Mouse (Mus musculus): ENCODE data around the gene Tyro3.

The Tyro3 gene

GRCm38 (mm10) chr2:119797279-119797783, at the start of gene Tyro3:
Gene Tyro3 (plus strand): TSS chr2:119797733.
- no peak for DNase-seq (ENCODE audit: extremely low spot score)

- no peak for DNase-seq (ENCODE audit: extremely low spot score)
These were observed 48.3 kb upstream of the Tyro3 start for GRCm38 (mm10) chr2:119749260-119749659.

DNA sequence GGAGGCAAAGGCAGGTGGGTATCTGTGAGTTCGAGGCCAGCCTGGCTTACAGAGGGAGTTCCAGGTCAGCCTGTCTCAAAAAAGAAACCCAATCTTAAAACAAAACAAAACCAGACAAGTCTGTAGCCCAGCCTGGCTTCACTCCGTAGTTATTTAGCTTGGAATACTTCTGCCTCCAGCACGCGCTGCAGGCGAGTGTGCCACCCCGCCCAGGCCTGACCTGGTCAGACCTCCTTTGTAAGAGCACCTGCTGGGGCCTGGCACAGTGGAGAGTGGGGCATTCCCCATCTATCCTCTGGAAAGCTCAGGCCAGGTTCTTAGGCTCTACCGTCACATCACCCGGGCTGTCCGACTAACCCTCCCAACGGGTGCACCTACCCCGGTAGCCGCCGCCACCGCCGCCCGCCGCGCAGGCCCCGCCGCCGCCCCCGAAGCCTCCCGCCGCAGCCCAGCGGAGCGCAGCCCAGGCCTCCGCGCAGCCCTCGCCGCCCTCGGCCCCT, 39.9 kb upstream of the Tyro3 start:
- DNase-seq (ENCODE audit: extremely low spot score): peak; percentile 28

GRCm38 (mm10) chr2:119758101-119758843, 39.3 kb upstream of the Tyro3 start:
- peak; percentile 33 for DNase-seq (ENCODE audit: extremely low spot score)

GRCm38 (mm10) chr2:119758844-119759835, 38.4 kb upstream of the Tyro3 start:
- no peak for DNase-seq (ENCODE audit: extremely low spot score)

DNA sequence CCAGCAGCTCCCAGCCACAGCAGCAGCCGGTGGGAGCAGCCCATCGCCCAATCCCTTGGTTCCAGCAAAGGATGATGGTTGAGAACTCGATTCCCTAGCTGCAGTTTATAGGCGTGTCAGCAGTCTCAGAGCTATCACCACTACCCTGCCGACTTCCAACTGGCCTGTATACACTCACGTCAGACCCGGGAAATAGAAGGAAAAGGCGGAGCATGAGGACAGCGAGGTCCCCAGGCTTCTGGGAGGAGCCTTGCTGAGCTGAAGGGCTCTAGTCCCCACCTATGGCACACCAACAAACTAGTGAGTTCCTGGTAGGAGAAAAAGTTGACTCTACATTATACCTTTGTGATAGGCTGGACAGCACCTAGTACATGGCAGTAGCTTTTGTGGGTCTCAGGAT, 37.3 kb upstream of the Tyro3 start, which contains the start of gene Ltk:
TSS of gene Ltk (minus strand) at position 181 of the 400 bp plus-strand sequence.
- DNase-seq (ENCODE audit: extremely low spot score): no peak

GRCm38 (mm10) chr2:119762276-119762675, 35.3 kb upstream of the Tyro3 start:
- DNase-seq (ENCODE audit: extremely low spot score): no peak

DNA sequence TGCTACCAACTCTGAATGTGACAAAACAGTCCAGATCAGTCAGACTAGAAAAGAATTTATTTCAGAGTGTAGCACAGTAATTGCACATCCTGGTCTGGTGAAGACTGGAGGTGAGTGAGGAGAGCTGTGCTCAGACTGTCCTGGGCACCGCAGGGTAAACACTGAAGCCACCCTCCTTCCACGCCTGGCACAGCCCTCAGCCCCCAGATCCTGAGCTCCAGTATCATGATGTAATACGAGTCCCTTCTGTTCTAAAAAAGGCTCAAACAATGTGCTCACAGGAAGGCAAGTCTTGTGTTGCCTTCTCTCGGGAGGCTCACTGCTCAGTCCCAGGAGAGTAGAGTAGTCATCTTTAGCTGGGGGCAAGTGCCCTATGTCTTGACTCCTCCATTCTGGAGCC, 33.6 kb upstream of the Tyro3 start:
- DNase-seq (ENCODE audit: extremely low spot score): no peak

GRCm38 (mm10) chr2:119767246-119767645, 30.3 kb upstream of the Tyro3 start:
- no peak for DNase-seq (ENCODE audit: extremely low spot score)

DNA sequence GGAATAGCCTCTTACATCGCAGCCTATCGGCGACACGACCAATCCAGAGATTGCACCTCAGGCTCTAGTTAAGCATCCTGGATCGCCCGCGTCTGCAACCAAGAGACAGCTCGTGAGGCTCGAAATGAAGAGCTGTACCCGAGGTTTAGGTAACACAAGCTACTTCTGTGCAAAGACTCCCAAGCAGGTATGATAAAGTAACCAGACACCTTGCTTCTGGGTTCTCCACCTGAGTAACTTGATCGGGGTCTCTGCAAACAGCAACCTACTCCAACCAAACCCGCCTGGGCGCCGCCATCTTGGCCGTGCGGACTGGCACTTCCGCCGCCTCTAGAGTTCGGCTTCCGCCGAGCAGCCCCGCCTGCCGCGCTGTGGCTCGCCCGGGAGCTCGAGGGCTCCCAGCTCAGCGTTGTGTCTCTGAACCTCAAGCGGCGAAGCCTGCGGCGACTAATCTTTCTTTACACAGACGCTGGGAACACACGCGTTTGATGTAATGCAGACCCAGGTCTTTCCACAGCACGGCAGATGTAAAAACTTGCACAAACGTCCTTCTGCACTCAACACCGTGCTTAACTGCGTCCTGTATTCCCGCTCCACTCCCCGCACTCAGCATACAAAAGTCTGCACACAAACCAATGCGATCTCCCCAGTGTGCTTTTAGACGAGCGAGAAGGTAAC, 10.2 kb upstream of the Tyro3 start, which contains the start of gene Rpap1:
TSS of gene Rpap1 (minus strand) at position 332 of the 678 bp plus-strand sequence.
- DNase-seq (ENCODE audit: extremely low spot score): peak; percentile 90

DNA sequence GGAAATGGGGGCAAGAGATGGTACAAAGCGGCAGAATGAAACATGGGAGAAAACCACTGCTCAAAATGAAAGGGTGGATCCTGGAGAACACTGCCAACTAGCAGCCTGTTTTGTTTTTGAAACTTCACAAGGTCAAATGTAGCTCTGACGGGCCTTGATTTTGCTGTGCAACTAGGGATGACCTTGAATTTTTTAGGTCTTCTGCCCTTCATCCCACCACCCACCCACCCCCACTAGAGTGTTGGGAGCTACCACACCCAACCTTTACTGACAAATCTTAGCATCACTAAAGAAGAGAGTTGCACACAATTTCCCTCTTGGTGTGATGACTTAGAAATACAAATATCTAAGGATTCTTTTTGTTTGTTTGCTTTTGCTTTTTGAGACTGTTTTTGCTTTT, 7.5 kb upstream of the Tyro3 start:
- DNase-seq (ENCODE audit: extremely low spot score): no peak

DNA sequence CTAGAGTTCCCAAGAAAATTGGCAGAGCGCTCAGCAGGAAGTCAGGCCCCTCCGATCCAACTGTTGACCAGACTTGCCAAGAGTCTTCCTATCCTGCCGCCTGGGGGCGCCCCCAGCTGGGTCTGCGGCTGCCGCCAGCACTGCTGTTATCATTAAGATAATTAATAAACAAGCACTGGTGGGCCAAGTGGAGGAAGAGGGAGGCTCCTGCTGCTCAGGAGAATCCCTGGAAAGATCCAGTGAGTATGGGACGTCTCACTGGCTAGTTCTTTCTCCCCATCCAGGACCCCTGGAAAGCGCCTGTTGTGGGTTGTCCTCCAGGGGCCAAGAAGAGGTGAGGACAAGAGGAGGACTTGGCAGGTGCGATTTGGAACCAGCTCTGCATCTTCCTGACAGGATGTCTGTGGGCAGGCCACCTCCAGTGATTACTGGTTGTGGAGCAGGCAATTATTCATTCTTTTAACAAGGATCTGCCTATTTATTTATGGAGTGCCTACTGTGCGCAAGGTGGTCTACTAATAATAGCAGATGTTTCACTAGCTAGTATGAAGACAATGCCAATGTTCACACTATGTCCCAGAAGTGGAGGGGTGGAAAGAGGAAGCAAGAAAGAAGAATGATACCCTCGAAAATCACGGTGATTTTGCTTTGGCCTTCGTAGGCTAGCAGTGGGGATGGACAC, 854 bp downstream of the Tyro3 start:
- DNase-seq (ENCODE audit: extremely low spot score): peak; percentile 55

GRCm38 (mm10) chr2:119799181-119799960, 1.8 kb downstream of the Tyro3 start:
- peak; percentile 70 for DNase-seq (ENCODE audit: extremely low spot score)

DNA sequence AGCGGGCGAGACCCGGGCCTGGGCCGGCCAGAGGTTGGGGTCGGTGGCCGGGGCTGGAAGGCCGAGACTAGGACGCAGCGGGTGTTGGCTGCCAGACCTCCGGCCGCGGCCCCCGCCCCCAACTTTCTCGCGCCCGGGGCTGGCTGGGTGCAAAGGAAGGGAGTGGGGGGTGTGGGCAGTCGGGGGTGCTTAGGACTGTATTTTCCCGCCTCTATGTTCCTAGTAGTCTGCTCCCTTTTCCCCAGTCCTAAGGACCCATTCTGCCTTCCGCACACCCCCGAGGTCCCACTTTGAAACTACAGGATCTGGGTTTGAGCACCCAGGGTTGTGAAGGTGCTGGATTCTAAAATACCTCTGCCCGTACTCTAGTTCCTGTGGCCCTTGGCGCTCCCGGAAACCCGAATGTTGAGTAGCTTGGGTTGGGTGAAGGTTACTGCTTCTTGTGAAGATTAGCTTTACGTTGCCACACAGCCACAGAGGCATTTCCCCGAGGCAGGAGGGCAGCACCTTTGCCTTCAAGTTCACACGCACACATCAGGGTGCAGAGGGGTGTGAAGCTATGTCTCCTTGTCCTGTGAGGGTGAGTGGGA, 2.5 kb downstream of the Tyro3 start:
- peak; percentile 59 for DNase-seq (ENCODE audit: extremely low spot score)

DNA sequence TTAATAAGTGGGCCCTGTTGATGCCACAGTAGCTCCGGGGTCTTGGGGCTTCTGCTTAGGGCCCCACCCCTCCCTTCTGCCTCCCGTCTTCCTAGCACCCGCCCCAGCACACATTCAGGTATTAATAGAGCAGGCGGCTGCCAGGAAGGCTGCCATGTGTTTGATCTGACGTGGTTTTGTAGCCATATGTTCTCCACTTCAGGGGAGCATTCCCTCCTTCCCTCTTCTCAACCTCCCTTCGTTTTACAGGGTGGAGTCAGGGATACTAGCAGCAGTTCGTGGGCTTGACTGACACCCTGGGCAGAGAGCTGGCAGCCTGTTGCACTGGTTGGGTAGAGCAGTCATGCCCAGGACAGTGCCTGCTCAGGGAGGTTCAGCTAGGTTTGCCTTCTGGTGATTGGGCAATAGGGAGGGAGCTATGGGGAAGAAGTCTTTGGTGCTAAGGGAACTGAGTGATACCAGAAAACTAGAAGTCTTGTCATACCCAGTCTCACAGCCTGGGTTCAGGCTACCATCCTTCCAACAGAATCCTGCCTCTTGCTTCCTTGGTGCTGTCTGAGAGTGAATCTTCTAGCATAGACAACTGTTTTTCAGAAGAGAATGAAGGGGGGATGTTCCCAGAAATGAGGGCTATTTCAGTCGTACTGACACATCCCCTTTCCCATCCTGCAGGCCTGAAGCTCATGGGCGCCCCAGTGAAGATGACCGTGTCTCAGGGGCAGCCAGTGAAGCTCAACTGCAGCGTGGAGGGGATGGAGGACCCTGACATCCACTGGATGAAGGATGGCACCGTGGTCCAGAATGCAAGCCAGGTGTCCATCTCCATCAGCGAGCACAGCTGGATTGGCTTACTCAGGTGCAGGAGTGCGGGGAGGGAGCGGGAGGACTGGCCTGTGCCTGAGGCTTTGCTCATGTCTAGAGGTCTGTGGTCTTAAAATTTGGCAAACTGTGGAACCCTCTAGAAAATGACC, 3.6 kb downstream of the Tyro3 start:
- no peak for DNase-seq (ENCODE audit: extremely low spot score)

DNA sequence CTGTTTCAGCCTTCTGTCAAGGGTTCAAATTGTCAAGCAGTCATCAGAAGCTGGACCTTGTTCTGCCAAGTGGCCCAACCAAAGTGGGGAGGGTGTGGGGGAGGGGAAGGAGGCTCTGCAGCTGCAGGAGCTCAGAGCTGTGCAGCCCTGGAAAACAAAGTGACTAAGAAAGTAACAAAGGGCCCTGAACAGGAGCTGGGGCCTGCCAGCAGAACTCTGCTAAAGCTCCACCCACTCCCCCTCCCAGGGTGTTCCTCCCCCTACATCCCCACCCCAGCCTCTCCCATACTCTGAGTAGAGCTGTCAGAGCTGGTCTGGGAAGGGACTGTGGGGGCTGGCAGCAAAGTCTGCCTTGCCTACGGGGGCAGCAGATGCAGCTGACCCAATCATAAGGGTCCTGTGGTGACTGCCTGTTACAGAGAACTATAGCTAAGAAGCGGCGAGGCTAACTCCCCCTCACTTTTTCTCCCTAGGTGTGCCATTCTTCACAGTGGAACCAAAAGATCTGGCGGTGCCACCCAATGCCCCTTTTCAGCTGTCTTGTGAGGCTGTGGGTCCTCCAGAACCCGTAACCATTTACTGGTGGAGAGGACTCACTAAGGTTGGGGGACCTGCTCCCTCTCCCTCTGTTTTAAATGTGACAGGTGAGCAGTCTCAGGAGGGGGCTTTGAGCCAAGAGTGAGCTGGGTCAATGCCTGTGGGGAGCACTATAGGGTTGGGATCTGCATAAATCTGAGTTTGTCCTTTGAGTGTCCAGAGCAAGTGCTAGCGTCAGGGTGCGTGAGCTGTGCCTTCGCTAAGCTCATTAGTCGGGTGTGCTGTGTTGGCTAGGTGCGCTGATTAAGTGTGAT, 5.5 kb downstream of the Tyro3 start:
- peak; percentile 67 for DNase-seq (ENCODE audit: extremely low spot score)

DNA sequence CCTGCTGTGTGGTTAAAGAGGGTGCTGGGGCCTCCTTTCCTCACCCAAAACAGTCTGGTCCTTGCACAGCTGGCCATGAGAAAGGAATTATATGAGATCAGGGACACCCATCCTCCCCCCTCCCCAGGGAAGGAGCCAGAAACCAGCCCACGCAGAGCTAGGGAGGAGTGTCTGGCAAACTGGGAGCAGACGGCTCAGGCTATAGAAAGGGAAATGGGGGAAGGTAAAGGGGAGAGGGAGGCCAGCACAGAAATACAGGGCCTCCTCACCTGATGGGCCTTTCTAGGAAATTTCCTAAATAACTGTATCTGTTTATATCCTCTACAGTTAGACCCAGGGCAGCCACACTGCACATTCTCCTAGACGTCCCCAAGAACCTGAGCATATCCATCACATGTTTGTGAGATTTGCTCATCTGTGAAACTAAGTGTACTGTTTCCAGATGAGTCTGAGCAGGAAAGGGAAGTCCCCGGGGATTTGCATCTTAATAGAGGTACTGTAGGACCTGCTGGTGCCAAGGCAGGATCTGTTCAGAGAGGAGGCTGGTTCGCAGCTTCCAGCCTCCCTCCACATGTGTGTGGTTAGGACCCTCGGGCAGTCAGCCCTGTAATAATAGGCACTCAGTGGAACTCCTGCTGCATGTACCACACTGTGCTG, 6.2 kb downstream of the Tyro3 start:
- DNase-seq (ENCODE audit: extremely low spot score): no peak

Measured in embryo, embryonic 9.5 days (tissue).